Mouse (Mus musculus): Measurements from ENCODE around the gene Efr3b. TPM values are rescaled to one million over a fixed set of nuclear protein-coding genes. Genes with fewer than 3 reads are reported as not detected.

The Efr3b gene
- polyA plus RNA-seq, 1 experiment: 0.97 TPM

GRCm38 (mm10) chr12:4075407-4075806, 36.7 kb upstream of the Efr3b start:
- DNase-seq (ENCODE audit: low read depth in 1 of 2, low spot score in 2 of 2): no peak

DNA sequence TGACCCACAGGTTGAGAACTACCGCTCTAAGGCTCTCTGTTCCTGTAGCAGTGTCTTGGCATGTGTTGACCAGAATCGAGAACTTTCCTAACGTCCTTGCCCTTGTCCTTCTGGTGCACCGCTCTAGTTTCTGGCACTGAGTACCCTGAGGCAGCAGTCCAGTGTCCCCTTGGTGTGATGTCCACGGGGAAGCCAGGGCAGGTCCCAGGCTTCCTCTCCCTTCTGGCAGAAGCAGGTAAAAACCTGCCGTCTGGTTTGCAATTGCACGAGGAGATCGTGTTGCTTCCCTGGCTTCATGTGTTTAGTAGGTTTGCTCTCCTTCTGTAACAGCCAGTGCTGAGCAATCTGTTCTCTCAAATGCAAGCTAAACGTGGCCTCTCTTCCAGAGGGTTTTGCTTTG, 33.0 kb upstream of the Efr3b start:
- Histone ChIP-seq H3K36me3 (ENCODE audit: control insufficient read depth, insufficient read depth, low read length) (no peaks in the 10 kb centered on the region), H3K27ac (ENCODE audit: insufficient read depth, low read length) (no peak overlapping the region), H3K4me3 (ENCODE audit: extremely low read depth, insufficient read depth, insufficient read length) (no peak overlapping the region), H3K27me3 (ENCODE audit: control insufficient read depth, insufficient read depth, low read length) (no peaks in the 10 kb centered on the region), H3K4me1 (ENCODE audit: control insufficient read depth, insufficient read depth, insufficient read length) (no peaks in the 10 kb centered on the region)
- 89% methylated on average over 9 of the region's 9 CpGs for WGBS
- TF ChIP-seq POLR2A (IDR thresholded peaks at IDR 0.05; ENCODE audit: low read depth, low read length) (no peak), CTCF (IDR thresholded peaks at IDR 0.05; ENCODE audit: extremely low read depth, insufficient read depth, insufficient read length, insufficient replicate concordance) (no peak)
- no peak for DNase-seq (ENCODE audit: low read depth in 1 of 2, low spot score in 2 of 2)

More at GRCm38 (mm10) chr12:4075407-4075806, 36.7 kb upstream of the Efr3b start:
- no peaks in the 10 kb centered on the region for H3K27me3 ChIP-seq (ENCODE audit: control insufficient read depth, insufficient read depth, low read length)
- no peaks in the 10 kb centered on the region for H3K4me1 ChIP-seq (ENCODE audit: control insufficient read depth, insufficient read depth, insufficient read length)
- WGBS: 87% methylated on average over 8 of the region's 8 CpGs
- H3K27ac ChIP-seq (ENCODE audit: insufficient read depth, low read length): no peak overlapping the region
- H3K36me3 ChIP-seq (ENCODE audit: control insufficient read depth, insufficient read depth, low read length): no peaks in the 10 kb centered on the region
- TF ChIP-seq CTCF (IDR thresholded peaks at IDR 0.05; ENCODE audit: extremely low read depth, insufficient read depth, insufficient read length, insufficient replicate concordance): no peak
- no peak for TF ChIP-seq POLR2A (IDR thresholded peaks at IDR 0.05; ENCODE audit: low read depth, low read length)
- H3K4me3 ChIP-seq (ENCODE audit: extremely low read depth, insufficient read depth, insufficient read length): no peak overlapping the region

DNA sequence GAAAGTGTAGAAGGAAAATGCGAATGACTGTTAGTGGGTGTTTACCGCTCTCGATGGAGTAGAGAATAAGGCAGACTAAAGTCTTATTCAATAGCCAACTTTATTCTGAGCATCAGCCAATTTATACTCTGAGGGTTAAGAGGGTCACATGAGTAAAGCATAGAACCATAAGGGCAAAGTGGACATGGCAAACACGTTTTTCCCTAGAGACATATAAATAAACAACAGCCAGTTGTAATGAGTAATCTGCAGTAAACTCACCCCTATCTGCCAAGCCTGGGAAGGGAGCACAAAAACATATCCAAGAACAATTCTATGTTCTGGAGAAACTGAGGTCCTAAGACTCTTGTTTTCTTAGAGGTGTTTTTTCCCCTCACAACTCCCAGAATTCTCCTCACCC, 29.8 kb upstream of the Efr3b start:
- Histone ChIP-seq H3K27ac (ENCODE audit: insufficient read depth, low read length) (no peak overlapping the region), H3K4me1 (ENCODE audit: control insufficient read depth, insufficient read depth, insufficient read length) (no peaks in the 10 kb centered on the region), H3K27me3 (ENCODE audit: control insufficient read depth, insufficient read depth, low read length) (no peaks in the 10 kb centered on the region), H3K4me3 (ENCODE audit: extremely low read depth, insufficient read depth, insufficient read length) (no peak overlapping the region), H3K36me3 (ENCODE audit: control insufficient read depth, insufficient read depth, low read length) (no peaks in the 10 kb centered on the region)
- WGBS: 84% methylated on average over 4 of the region's 4 CpGs
- no peak for DNase-seq (ENCODE audit: low read depth in 1 of 2, low spot score in 2 of 2)
- no peak for TF ChIP-seq POLR2A (IDR thresholded peaks at IDR 0.05; ENCODE audit: low read depth, low read length)
- TF ChIP-seq CTCF (IDR thresholded peaks at IDR 0.05; ENCODE audit: extremely low read depth, insufficient read depth, insufficient read length, insufficient replicate concordance): no peak

DNA sequence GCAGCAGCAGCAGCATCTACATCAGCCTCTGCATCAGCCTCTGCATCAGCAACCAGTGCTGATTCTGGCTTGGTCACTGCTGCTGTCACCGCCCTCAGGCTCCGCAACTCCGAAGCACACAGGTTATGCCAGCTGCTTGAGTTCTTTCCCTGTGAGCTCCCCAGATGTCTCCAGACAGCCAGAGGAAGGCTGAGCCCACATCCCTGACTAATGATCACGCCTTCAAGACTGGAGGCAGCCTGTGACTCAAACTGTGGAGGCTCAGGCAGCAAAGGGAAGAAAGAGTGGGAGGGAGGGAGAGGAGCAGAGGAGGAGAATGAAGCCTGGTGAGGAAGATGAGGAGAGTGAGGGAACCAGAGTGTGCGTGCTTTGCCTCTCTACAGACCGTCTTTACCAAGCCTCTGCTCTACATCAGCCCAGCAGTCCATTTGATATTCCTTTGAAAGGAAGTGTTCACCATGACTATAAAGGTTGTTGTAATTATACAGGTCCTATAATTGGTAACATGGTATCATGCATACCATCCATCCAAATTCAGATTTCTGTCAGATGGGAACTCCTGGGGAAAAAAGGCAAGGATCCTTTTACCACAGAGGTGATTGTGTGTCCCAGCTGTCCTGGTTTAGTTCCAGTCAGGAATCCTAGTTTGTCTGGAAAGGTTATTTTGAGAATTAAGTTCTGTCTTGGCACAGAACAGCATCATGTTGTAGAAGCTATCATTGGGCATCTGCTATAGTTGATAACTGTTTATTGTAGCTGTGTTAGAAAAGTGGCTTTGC, 28.2 kb upstream of the Efr3b start:
- H3K36me3 ChIP-seq (ENCODE audit: control insufficient read depth, insufficient read depth, low read length): no peaks in the 10 kb centered on the region
- no peak for DNase-seq (ENCODE audit: low read depth in 1 of 2, low spot score in 2 of 2)
- no peak for TF ChIP-seq POLR2A (IDR thresholded peaks at IDR 0.05; ENCODE audit: low read depth, low read length)
- no peak for TF ChIP-seq CTCF (IDR thresholded peaks at IDR 0.05; ENCODE audit: extremely low read depth, insufficient read depth, insufficient read length, insufficient replicate concordance)
- no peak overlapping the region for H3K4me3 ChIP-seq (ENCODE audit: extremely low read depth, insufficient read depth, insufficient read length)
- H3K27ac ChIP-seq (ENCODE audit: insufficient read depth, low read length): no peak overlapping the region
- H3K4me1 ChIP-seq (ENCODE audit: control insufficient read depth, insufficient read depth, insufficient read length): no peaks in the 10 kb centered on the region
- no peaks in the 10 kb centered on the region for H3K27me3 ChIP-seq (ENCODE audit: control insufficient read depth, insufficient read depth, low read length)
- WGBS: 84% methylated on average over 6 of the region's 6 CpGs

- Histone ChIP-seq H3K4me1 (ENCODE audit: control insufficient read depth, insufficient read depth, insufficient read length) (no peaks in the 10 kb centered on the region), H3K27ac (ENCODE audit: insufficient read depth, low read length) (no peak overlapping the region), H3K27me3 (ENCODE audit: control insufficient read depth, insufficient read depth, low read length) (no peaks in the 10 kb centered on the region), H3K4me3 (ENCODE audit: extremely low read depth, insufficient read depth, insufficient read length) (no peak overlapping the region), H3K36me3 (ENCODE audit: control insufficient read depth, insufficient read depth, low read length) (no peaks in the 10 kb centered on the region)
- DNase-seq (ENCODE audit: low read depth in 1 of 2, low spot score in 2 of 2): no peak
- WGBS: 74% methylated on average over 8 of the region's 8 CpGs
- TF ChIP-seq POLR2A (IDR thresholded peaks at IDR 0.05; ENCODE audit: low read depth, low read length) (no peak), CTCF (IDR thresholded peaks at IDR 0.05; ENCODE audit: extremely low read depth, insufficient read depth, insufficient read length, insufficient replicate concordance) (no peak)
These were observed 27.2 kb upstream of the Efr3b start for GRCm38 (mm10) chr12:4065944-4066343.

- Histone ChIP-seq H3K4me1 (ENCODE audit: control insufficient read depth, insufficient read depth, insufficient read length) (no peaks in the 10 kb centered on the region), H3K27ac (ENCODE audit: insufficient read depth, low read length) (no peak overlapping the region), H3K36me3 (ENCODE audit: control insufficient read depth, insufficient read depth, low read length) (no peaks in the 10 kb centered on the region), H3K4me3 (ENCODE audit: extremely low read depth, insufficient read depth, insufficient read length) (no peak overlapping the region), H3K27me3 (ENCODE audit: control insufficient read depth, insufficient read depth, low read length) (no peaks in the 10 kb centered on the region)
- DNase-seq (ENCODE audit: low read depth in 1 of 2, low spot score in 2 of 2): no peak
- WGBS: 88% methylated on average over 2 of the region's 2 CpGs
- TF ChIP-seq CTCF (IDR thresholded peaks at IDR 0.05; ENCODE audit: extremely low read depth, insufficient read depth, insufficient read length, insufficient replicate concordance) (no peak), POLR2A (IDR thresholded peaks at IDR 0.05; ENCODE audit: low read depth, low read length) (no peak)
These were observed 26.8 kb upstream of the Efr3b start for GRCm38 (mm10) chr12:4065498-4065897.

DNA sequence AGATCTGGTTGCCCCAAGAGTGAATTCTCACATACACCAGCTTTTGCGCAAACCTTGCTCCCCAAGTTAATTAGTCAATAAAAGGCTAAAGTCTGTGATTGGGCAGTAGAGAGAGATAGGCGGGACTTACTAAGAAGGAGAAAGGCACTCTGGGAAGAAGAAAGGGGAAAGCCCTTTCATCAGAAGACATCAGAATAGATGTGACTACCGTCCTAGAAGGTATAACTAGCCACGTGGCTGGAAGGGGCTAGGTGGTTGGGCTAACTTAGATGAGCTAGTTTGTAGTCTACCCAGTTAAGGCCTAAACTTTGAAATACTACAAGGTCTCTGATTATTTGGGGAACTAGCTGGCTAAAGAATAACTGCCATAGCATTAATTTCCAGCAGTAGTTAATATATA, 21.0 kb upstream of the Efr3b start:
- no peak for TF ChIP-seq CTCF (IDR thresholded peaks at IDR 0.05; ENCODE audit: extremely low read depth, insufficient read depth, insufficient read length, insufficient replicate concordance)
- no peak for TF ChIP-seq POLR2A (IDR thresholded peaks at IDR 0.05; ENCODE audit: low read depth, low read length)
- WGBS: 84% methylated on average over 4 of the region's 4 CpGs
- H3K27me3 ChIP-seq (ENCODE audit: control insufficient read depth, insufficient read depth, low read length): no peaks in the 10 kb centered on the region
- H3K27ac ChIP-seq (ENCODE audit: insufficient read depth, low read length): no peak overlapping the region
- no peaks in the 10 kb centered on the region for H3K36me3 ChIP-seq (ENCODE audit: control insufficient read depth, insufficient read depth, low read length)
- DNase-seq (ENCODE audit: low read depth in 1 of 2, low spot score in 2 of 2): no peak
- H3K4me1 ChIP-seq (ENCODE audit: control insufficient read depth, insufficient read depth, insufficient read length): no peaks in the 10 kb centered on the region
- H3K4me3 ChIP-seq (ENCODE audit: extremely low read depth, insufficient read depth, insufficient read length): no peak overlapping the region

All from spleen, adult 2 months (tissue).